Mouse (Mus musculus) intestine, postnatal 0 days (tissue): ENCODE results near the gene Drap1. TPM values are rescaled to one million over a fixed set of nuclear protein-coding genes. Genes with fewer than 3 reads are reported as not detected.
A peak's percentile ranks its signal among the peaks of the same experiment; 100 is the strongest.

Experiments
- ATAC-seq: fragments of 200-750 bp; cut with Nextera tagmentation; 2 replicates; pipeline ENCODE4 v1.8.0; 2017; ENCODE audit warnings: mild to moderate bottlenecking, moderate TSS enrichment, moderate library complexity
- H3K27ac ChIP-seq: fragments of 300-500 bp; sonication (generic); 2 replicates; pipeline ENCODE4 v1.5.1; 2014; ENCODE audit warnings: mild to moderate bottlenecking, low read depth, low read length, moderate library complexity
- H3K27me3 ChIP-seq: fragments of 300-500 bp; sonication (generic); replicated peaks from 2 replicates; pipeline ENCODE4 v1.6.1; 2014; ENCODE audit warnings: low read length, mixed read lengths; ENCODE audit not compliant: control insufficient read depth, insufficient read depth
- H3K36me3 ChIP-seq: fragments of 300-500 bp; sonication (generic); 2 replicates; pipeline ENCODE4 v1.6.1; 2014; ENCODE audit warnings: mild to moderate bottlenecking, moderate library complexity; ENCODE audit not compliant: control insufficient read depth, insufficient read depth
- H3K4me1 ChIP-seq: fragments of 300-500 bp; sonication (generic); replicated peaks from 2 replicates; pipeline ENCODE4 v1.6.1; 2014; ENCODE audit warnings: antibody characterized with exemption, low read length, mixed read lengths; ENCODE audit not compliant: control insufficient read depth, insufficient read depth
- H3K4me2 ChIP-seq: fragments of 300-500 bp; sonication (generic); replicated peaks from 2 replicates; pipeline ENCODE4 v1.6.1; 2014; ENCODE audit warnings: low read depth, mild to moderate bottlenecking, moderate library complexity
- H3K4me3 ChIP-seq: fragments of 300-500 bp; sonication (generic); 2 replicates; pipeline ENCODE4 v1.5.1; 2014; ENCODE audit warnings: low read depth, low read length
- H3K9ac ChIP-seq: fragments of 300-500 bp; sonication (generic); 2 replicates; pipeline ENCODE4 v1.6.1; 2014; ENCODE audit warnings: mild to moderate bottlenecking, low read depth, low read length
- H3K9me3 ChIP-seq: fragments of 300-500 bp; sonication (generic); 2 replicates; pipeline ENCODE4 v1.6.1; 2016; ENCODE audit warnings: mixed run types; ENCODE audit not compliant: control insufficient read depth
- CTCF ChIP-seq: sonication (generic); IDR thresholded peaks from 2 replicates; pipeline ENCODE4 v1.5.1; 2016; ENCODE audit warnings: low read depth, mild to moderate bottlenecking, control low read depth, antibody characterized with exemption, moderate library complexity
- WGBS: fragments of 180-500 bp; shearing (Covaris S2); extraction: QIAGEN DNeasy Blood & Tissue Kit; methylation state at CpG from one replicate; pipeline ENCODE4 v1.1.7; 2014; 5-methylcytosine and 5-hydroxymethylcytosine counted together
- polyA plus RNA-seq: library from polyadenylated mRNA; unstranded; fragments of >200 nt; fragmentation: Nextera tagmentation; extraction: Ambion mirVana; gene quantifications from 2 replicates; pipeline ENCODE4 v1.2.1, GENCODE M21; 2015

The Drap1 gene
- polyA plus RNA-seq, 1 experiment from 2014 or later: 137 TPM

GRCm38 (mm10) chr19:5395371-5395770 lies 29.4 kb downstream of the Drap1 start:
- no peak overlapping the region for H3K27ac ChIP-seq
- TF ChIP-seq CTCF: no peak
- no peaks in the 10 kb centered on the region for H3K9me3 ChIP-seq
- ATAC-seq: no peak
- H3K9ac ChIP-seq: no peak overlapping the region
- no peaks in the 10 kb centered on the region for H3K36me3 ChIP-seq
- H3K4me3 ChIP-seq: no peak overlapping the region
- no peak overlapping the region for H3K4me2 ChIP-seq
- WGBS: 70% methylated on average over 4 of the region's 4 CpGs
- H3K27me3 ChIP-seq: no peaks in the 10 kb centered on the region
- H3K4me1 ChIP-seq: no peaks in the 10 kb centered on the region

- H3K4me1 ChIP-seq: peaks cover 8% of the 10 kb centered on the region
- H3K27ac ChIP-seq: no peak overlapping the region
- no peak overlapping the region for H3K9ac ChIP-seq
- H3K9me3 ChIP-seq: no peaks in the 10 kb centered on the region
- 40% methylated on average over 10 of the region's 10 CpGs for WGBS
- H3K4me2 ChIP-seq: no peak overlapping the region
- no peak for ATAC-seq
- H3K27me3 ChIP-seq: no peaks in the 10 kb centered on the region
- TF ChIP-seq CTCF: no peak
- H3K36me3 ChIP-seq: no peaks in the 10 kb centered on the region
- H3K4me3 ChIP-seq: no peak overlapping the region
These were observed 30.6 kb downstream of the Drap1 start for GRCm38 (mm10) chr19:5394168-5394567.

DNA sequence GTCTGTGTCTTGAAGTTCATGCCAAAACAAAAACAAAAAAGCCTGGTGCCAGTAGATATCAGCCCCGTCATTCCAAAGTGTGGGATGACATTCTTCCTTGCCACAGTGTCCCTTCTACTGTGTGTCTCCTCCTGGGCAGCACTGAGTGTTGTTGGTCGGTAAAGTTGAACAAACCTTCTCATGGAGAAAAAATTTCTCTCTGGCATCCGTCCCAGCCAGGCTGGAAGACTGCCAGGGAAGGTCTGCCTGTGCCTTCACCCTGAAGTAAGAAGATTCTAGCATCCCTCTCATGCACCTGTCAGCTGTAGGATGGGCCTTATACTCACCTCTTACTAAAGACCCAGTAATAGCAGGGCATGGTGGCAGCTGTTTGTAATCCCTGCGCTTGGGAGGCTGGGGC lies 31.9 kb downstream of the Drap1 start:
- Histone ChIP-seq H3K36me3 (no peaks in the 10 kb centered on the region), H3K4me2 (no peak overlapping the region), H3K27me3 (no peaks in the 10 kb centered on the region), H3K4me3 (no peak overlapping the region), H3K9ac (no peak overlapping the region), H3K9me3 (no peaks in the 10 kb centered on the region), H3K27ac (no peak overlapping the region), H3K4me1 (peaks cover 8% of the 10 kb centered on the region)
- TF ChIP-seq CTCF: no peak
- ATAC-seq: no peak
- WGBS: 55% methylated on average over 4 of the region's 4 CpGs

DNA sequence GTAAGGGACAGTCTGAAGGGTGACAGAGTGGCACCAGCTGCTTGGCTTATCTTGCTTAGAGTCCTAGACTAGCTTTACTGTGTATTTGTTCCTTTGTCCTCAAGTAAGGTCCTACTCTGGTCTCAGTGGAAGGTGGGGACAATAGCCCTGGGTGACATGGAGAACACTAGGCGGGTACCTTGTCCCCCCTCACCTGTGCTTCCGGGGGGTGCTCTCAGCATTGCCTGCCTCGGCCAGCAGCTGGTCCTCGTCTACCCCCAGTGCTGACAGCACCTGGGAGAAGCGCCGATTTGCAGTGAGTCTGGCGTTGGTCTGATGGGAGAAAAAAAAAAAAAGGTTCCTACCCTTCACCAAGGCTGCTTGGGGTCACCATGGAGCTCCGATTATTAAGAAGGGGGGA lies 34.4 kb downstream of the Drap1 start:
- Histone ChIP-seq H3K4me2 (peak overlapping the region; percentile 64), H3K4me1 (peaks cover 8% of the 10 kb centered on the region), H3K9me3 (no peaks in the 10 kb centered on the region), H3K27me3 (no peaks in the 10 kb centered on the region), H3K4me3 (peak overlapping the region; percentile 93), H3K36me3 (peaks cover 4% of the 10 kb centered on the region; the same call in 1 of the 2 replicates), H3K27ac (0 out of 2 replicates have a peak overlapping the region, but pooled peaks have one; percentile 83), H3K9ac (peak overlapping the region; percentile 55; the same call in 1 of the 2 replicates)
- 60% methylated on average over 8 of the region's 8 CpGs for WGBS
- TF ChIP-seq CTCF: no peak
- no peak for ATAC-seq

GRCm38 (mm10) chr19:5389647-5390046 lies 35.1 kb downstream of the Drap1 start:
- peak overlapping the region; percentile 55 for H3K9ac ChIP-seq
- H3K9me3 ChIP-seq: no peaks in the 10 kb centered on the region
- H3K27ac ChIP-seq: peak overlapping the region; percentile 83
- H3K36me3 ChIP-seq: peaks cover 12% of the 10 kb centered on the region
- ATAC-seq: peak; percentile 29; the same call in 1 of the 2 replicates
- H3K4me2 ChIP-seq: peak overlapping the region; percentile 64
- no peaks in the 10 kb centered on the region for H3K27me3 ChIP-seq
- WGBS: 13% methylated on average over 12 of the region's 12 CpGs
- TF ChIP-seq CTCF: no peak
- H3K4me1 ChIP-seq: peaks cover 8% of the 10 kb centered on the region
- peak overlapping the region; percentile 93 for H3K4me3 ChIP-seq

DNA sequence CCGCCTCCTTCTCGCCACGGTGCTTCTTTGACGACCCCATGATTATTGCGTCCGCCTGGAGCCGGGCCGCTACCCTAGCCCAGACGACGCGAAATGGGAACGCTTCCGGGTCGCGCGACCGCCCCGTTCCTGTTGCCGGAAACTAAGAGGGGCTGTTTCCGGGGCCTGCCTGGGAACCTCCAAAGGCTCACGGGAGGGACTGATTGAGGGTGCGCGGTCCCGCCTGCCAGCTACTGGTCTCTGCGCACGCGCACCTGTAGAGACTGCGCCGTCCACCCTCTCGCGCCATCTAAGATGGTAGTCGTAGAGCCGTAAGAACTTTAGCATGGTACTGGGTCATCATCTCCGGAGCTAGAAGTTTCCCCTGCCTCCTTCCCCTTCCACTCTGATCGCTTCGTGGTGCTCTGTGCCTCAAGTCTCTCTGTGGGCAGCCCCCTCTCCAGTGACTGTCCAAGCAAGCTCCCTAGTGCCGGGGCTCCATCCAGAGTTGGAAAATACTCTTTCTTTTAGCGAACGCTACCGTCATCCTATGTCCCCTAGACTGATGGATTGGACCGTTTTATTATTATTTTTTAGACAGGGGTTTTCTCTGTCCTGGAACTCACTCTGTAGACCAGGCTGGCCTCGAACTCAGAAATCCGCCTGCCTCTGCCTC lies 36.1 kb downstream of the Drap1 start, which contains the start of gene Sart1:
Gene Sart1 (minus strand): TSS at position 116 of the 655 bp plus-strand sequence.
- Histone ChIP-seq H3K27me3 (no peaks in the 10 kb centered on the region), H3K27ac (peak within 1 kb of the TSS; percentile 88), H3K36me3 (peaks cover 21% of the 10 kb centered on the region), H3K9ac (peak within 1 kb of the TSS; percentile 95), H3K4me2 (peak within 1 kb of the TSS; percentile 64), H3K9me3 (no peaks in the 10 kb centered on the region), H3K4me1 (peaks cover 8% of the 10 kb centered on the region), H3K4me3 (peak within 1 kb of the TSS; percentile 93)
- peak; percentile 91 for ATAC-seq
- TF ChIP-seq CTCF: no peak
- 1% methylated on average over 43 of the region's 43 CpGs for WGBS
